Mouse (Mus musculus) hindbrain, embryonic 16.5 days (tissue): ENCODE results near the gene 1810062G17Rik. TPM values are rescaled to one million over a fixed set of nuclear protein-coding genes. Genes with fewer than 3 reads are reported as not detected.
A peak's percentile ranks its signal among the peaks of the same experiment; 100 is the strongest.

Experiments used
- ATAC-seq: fragments of 200-750 bp; cut with Nextera tagmentation; 2 replicates; pipeline ENCODE4 v1.8.0; 2017; ENCODE audit warnings: moderate TSS enrichment, moderate library complexity
- H3K27ac ChIP-seq: fragments of 300-500 bp; sonication (generic); 2 replicates; pipeline ENCODE4 v1.5.1; 2014; ENCODE audit warnings: low read depth, mild to moderate bottlenecking, control low read depth, low read length, moderate library complexity
- H3K27me3 ChIP-seq: fragments of 300-500 bp; sonication (generic); replicated peaks from 2 replicates; pipeline ENCODE4 v1.6.1; 2014; ENCODE audit warnings: low read length; ENCODE audit not compliant: control insufficient read depth, insufficient read depth
- H3K36me3 ChIP-seq: fragments of 300-500 bp; sonication (generic); 2 replicates; pipeline ENCODE4 v1.6.1; 2014; ENCODE audit warnings: mild to moderate bottlenecking, low read length, moderate library complexity, mixed read lengths; ENCODE audit not compliant: control insufficient read depth, insufficient read depth
- H3K4me1 ChIP-seq: fragments of 300-500 bp; sonication (generic); 2 replicates; pipeline ENCODE4 v1.6.1; 2014; ENCODE audit warnings: low read depth, low read length; ENCODE audit not compliant: control insufficient read depth, insufficient read depth
- H3K4me2 ChIP-seq: fragments of 300-500 bp; sonication (generic); 2 replicates; pipeline ENCODE4 v1.6.1; 2014; ENCODE audit warnings: mild to moderate bottlenecking, low read length, control low read depth, moderate library complexity
- H3K4me3 ChIP-seq: fragments of 300-500 bp; sonication (generic); 2 replicates; pipeline ENCODE4 v1.5.1; 2014; ENCODE audit warnings: mild to moderate bottlenecking, low read length, control low read depth, moderate library complexity
- H3K9ac ChIP-seq: fragments of 300-500 bp; sonication (generic); 2 replicates; pipeline ENCODE4 v1.6.1; 2014; ENCODE audit warnings: low read depth, mild to moderate bottlenecking, control low read depth, low read length, moderate library complexity
- H3K9me3 ChIP-seq: fragments of 300-500 bp; sonication (generic); 2 replicates; pipeline ENCODE4 v1.6.1; 2014; ENCODE audit warnings: mild to moderate bottlenecking, low read length, moderate library complexity; ENCODE audit not compliant: control insufficient read depth
- WGBS: fragments of 180-500 bp; shearing (Covaris S2); extraction: QIAGEN DNeasy Blood & Tissue Kit; methylation state at CpG from one replicate; pipeline ENCODE4 v1.1.7; 2014; 5-methylcytosine and 5-hydroxymethylcytosine counted together
- polyA plus RNA-seq: library from polyadenylated mRNA; unstranded; fragments of >200 nt; fragmentation: Nextera tagmentation; extraction: Ambion mirVana; gene quantifications from 2 replicates; pipeline ENCODE4 v1.2.1, GENCODE M21; 2015

1810062G17Rik gene
- polyA plus RNA-seq: 0.29 and 0.41 TPM in 2 replicates

DNA sequence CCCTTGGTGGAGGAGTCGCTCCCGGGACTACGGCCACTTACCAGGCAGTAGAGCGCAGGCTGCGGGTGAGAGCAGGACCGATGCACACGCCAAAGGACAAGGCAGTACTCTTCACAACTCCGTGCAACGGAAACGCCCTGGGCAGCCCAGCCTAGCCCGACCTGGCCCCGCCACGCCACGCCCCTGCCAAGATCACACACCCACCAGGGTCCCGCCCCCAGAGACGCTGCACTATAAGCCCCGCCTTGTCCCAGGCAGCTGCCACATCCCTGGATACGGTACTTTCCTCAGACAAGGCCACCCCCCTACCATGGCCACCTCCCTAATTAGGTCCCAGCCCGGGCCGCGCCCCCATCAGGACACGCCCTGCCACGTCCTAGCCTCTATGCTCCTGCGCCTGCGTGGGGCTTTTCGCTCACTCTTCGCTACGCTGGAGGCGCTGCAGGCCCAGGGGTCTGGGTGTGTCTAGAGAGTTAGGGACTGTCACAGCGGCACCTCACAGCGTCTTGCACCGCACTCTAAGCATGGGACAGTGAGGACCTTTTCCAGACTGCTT lies at the start of gene 1810062G17Rik, which contains the start of gene Anxa5:
TSS of gene 1810062G17Rik (plus strand) at position 406 of the 556 bp plus-strand sequence.
TSS of gene Anxa5 (minus strand) at position 363 of the 556 bp plus-strand sequence.
- Histone ChIP-seq H3K9ac (peak within 1 kb of the TSS; percentile 77), H3K27me3 (no peaks in the 10 kb centered on the region)

DNA sequence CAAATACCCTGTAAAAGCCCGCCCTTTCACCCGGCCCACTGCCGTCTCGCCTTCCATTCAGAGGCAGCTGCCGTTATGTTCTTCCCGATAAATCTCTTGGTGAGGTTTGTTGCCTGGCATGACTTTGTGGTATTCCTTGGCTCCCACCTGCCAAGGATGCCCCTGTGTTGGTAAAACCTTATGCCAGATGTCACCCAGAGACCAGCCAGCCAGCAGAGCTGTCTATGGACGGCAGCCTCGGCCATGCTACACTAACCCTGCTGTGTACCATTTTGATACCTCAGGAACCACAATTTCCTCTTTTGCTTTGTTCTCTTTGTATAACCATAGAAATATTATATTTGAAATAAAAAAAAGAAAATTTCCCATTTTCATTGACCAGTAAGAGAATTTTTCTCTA lies 48.4 kb upstream of the 1810062G17Rik start:
- 94% methylated on average over 8 of the region's 8 CpGs for WGBS
- H3K27ac ChIP-seq: no peak overlapping the region
- no peaks in the 10 kb centered on the region for H3K4me1 ChIP-seq
- no peak overlapping the region for H3K9ac ChIP-seq
- no peak for ATAC-seq
- no peak overlapping the region for H3K4me3 ChIP-seq
- no peaks in the 10 kb centered on the region for H3K27me3 ChIP-seq
- H3K9me3 ChIP-seq: no peaks in the 10 kb centered on the region
- H3K4me2 ChIP-seq: no peak overlapping the region
- H3K36me3 ChIP-seq: no peaks in the 10 kb centered on the region

More for the DNA sequence above, at the start of gene 1810062G17Rik, which contains the start of gene Anxa5:
- Histone ChIP-seq H3K9me3 (no peaks in the 10 kb centered on the region), H3K4me3 (peak within 1 kb of the TSS; percentile 74), H3K4me2 (peak within 1 kb of the TSS; percentile 98), H3K27ac (peak within 1 kb of the TSS; percentile 59; the same call in 1 of the 2 replicates), H3K4me1 (no peaks in the 10 kb centered on the region; the same call in 1 of the 2 replicates), H3K36me3 (no peaks in the 10 kb centered on the region)
- ATAC-seq: peak; percentile 98
- WGBS: 0% methylated on average over 27 of the region's 32 CpGs

DNA sequence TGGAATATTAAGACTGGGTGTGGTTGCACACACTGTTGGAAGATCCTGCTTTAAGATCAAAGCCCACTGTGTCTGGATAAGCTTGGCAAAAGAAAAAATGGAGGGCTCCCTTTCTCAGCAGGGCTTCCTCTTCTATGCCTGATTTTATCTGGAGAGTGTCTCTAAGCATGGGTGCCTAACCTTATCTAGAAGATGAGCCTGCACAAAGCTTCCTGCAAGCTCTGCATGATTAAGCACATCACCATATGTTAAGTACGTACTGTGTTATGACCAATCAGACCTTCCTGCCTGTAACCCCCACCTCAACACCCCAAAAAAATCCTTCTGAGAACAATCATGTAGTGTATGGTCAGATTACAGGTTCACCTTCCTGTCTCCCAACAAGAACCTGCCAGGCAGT lies 45.4 kb upstream of the 1810062G17Rik start:
- H3K4me3 ChIP-seq: no peak overlapping the region
- no peaks in the 10 kb centered on the region for H3K4me1 ChIP-seq
- ATAC-seq: no peak
- no peak overlapping the region for H3K27ac ChIP-seq
- H3K9ac ChIP-seq: no peak overlapping the region
- H3K36me3 ChIP-seq: no peaks in the 10 kb centered on the region
- H3K4me2 ChIP-seq: no peak overlapping the region
- WGBS: 88% methylated on average over 1 of the region's 1 CpGs
- no peaks in the 10 kb centered on the region for H3K27me3 ChIP-seq
- no peaks in the 10 kb centered on the region for H3K9me3 ChIP-seq

DNA sequence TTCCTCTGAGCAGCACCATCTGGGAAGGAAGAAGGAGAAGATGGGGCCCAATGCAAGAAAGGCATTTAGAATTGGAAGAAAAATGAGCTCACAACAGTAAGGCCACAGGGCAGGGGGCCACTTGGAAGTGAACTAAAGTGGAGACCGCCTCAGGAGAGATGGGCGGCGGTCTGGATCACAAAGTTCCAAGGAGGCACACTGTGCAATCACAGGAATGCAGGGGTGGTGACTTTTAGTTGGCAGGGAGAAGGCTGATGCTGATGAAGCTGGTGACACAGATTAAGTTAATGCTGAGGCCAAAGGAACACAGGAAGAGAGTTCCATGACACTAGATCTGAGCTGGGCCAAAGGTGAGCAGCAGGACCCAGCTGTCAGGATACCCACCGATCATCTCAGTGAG lies 35.5 kb upstream of the 1810062G17Rik start:
- H3K9me3 ChIP-seq: no peaks in the 10 kb centered on the region
- no peaks in the 10 kb centered on the region for H3K4me1 ChIP-seq
- no peak overlapping the region for H3K4me3 ChIP-seq
- no peak overlapping the region for H3K27ac ChIP-seq
- H3K4me2 ChIP-seq: no peak overlapping the region
- 77% methylated on average over 4 of the region's 4 CpGs for WGBS
- no peaks in the 10 kb centered on the region for H3K27me3 ChIP-seq
- no peak overlapping the region for H3K9ac ChIP-seq
- no peaks in the 10 kb centered on the region for H3K36me3 ChIP-seq
- no peak for ATAC-seq

DNA sequence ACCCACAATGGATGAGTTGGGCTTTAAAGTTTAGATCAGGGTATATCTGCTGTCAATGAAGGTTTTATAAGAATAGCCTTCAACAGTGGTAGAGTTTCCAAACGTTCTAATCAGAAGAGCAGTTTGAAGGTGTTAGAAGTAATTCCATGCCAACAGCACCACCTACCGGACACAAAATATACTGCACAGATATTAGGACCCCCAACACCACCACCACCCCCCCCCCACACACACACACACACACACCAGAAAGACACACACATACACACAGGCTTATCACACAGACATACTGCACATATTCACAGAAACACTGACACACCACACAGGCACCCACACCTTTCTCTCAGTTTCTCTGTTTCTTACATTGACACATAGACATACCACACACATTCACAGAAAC lies 33.3 kb upstream of the 1810062G17Rik start:
- Histone ChIP-seq H3K27ac (no peak overlapping the region), H3K9ac (no peak overlapping the region), H3K27me3 (no peaks in the 10 kb centered on the region), H3K4me3 (no peak overlapping the region), H3K36me3 (no peaks in the 10 kb centered on the region), H3K4me1 (no peaks in the 10 kb centered on the region), H3K9me3 (no peaks in the 10 kb centered on the region), H3K4me2 (no peak overlapping the region)
- ATAC-seq: peak; percentile 79
- WGBS: 0% methylated on average over 2 of the region's 2 CpGs

DNA sequence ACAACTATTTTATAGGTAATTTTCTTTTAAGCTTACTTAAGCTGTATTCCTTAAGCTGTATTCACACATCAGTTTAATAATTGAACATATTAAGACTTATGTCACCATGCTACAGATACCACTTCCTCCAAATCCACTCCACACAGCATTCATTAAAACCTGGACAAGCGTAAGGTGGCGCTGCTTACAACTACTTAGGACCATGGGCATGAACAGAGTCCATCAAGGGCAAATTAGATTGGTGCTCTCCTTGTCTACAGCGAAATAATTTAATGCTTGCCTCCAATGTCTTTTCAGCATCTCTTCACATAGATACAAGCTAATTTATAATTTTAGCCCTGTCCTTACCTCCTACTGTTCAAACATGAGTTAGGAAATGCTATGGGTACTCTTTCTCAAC lies 29.7 kb upstream of the 1810062G17Rik start:
- ATAC-seq: no peak
- Histone ChIP-seq H3K9me3 (no peaks in the 10 kb centered on the region), H3K27ac (no peak overlapping the region), H3K9ac (no peak overlapping the region), H3K4me2 (no peak overlapping the region), H3K27me3 (no peaks in the 10 kb centered on the region), H3K4me3 (no peak overlapping the region), H3K4me1 (no peaks in the 10 kb centered on the region), H3K36me3 (no peaks in the 10 kb centered on the region)
- WGBS: 90% methylated on average over 3 of the region's 3 CpGs

DNA sequence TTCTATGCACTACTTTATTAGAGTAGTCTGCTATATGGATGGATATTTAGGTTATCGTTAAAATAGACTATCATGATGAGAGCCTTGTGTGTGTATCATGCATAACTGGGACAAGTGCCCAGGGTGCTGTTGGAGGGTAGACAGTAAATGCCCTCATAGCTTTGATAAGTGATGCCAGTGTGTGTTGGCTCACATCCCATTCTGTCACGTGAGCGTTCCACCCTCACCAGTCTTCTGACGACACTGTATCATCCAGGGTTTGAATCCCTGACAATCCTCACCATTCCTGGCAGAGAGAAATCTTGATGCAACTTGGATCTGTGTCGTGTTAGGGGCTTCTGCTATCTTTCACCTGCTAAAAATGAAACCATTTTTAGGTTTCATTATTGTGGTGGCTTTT lies 29.2 kb upstream of the 1810062G17Rik start:
- Histone ChIP-seq H3K4me2 (no peak overlapping the region), H3K9ac (no peak overlapping the region), H3K27ac (no peak overlapping the region), H3K36me3 (no peaks in the 10 kb centered on the region), H3K27me3 (no peaks in the 10 kb centered on the region), H3K9me3 (no peaks in the 10 kb centered on the region), H3K4me3 (no peak overlapping the region), H3K4me1 (no peaks in the 10 kb centered on the region)
- no peak for ATAC-seq
- WGBS: 73% methylated on average over 5 of the region's 5 CpGs

DNA sequence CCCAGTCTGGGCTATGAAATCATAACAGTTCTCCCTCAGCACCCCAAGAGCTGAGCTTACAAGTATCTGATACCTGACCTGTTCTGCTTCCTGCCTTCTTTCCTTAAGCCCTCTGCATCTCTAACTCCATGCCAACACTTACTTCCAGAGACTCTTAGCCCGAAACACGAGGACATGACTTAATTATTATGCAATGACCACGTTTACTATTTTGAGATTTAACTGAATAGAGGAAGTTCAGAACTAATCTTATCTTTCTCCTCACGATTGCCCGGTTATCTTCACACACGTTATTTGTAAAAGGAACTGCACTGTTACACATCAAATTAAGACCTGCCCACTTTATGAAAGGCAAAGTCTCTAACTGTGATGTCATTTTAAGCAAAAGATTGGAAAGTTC lies 28.8 kb upstream of the 1810062G17Rik start:
- Histone ChIP-seq H3K9me3 (no peaks in the 10 kb centered on the region), H3K9ac (no peak overlapping the region), H3K4me3 (no peak overlapping the region), H3K27me3 (no peaks in the 10 kb centered on the region), H3K36me3 (no peaks in the 10 kb centered on the region; the same call in 1 of the 2 replicates), H3K27ac (no peak overlapping the region), H3K4me1 (no peaks in the 10 kb centered on the region), H3K4me2 (no peak overlapping the region)
- WGBS: 73% methylated on average over 6 of the region's 6 CpGs
- ATAC-seq: no peak

DNA sequence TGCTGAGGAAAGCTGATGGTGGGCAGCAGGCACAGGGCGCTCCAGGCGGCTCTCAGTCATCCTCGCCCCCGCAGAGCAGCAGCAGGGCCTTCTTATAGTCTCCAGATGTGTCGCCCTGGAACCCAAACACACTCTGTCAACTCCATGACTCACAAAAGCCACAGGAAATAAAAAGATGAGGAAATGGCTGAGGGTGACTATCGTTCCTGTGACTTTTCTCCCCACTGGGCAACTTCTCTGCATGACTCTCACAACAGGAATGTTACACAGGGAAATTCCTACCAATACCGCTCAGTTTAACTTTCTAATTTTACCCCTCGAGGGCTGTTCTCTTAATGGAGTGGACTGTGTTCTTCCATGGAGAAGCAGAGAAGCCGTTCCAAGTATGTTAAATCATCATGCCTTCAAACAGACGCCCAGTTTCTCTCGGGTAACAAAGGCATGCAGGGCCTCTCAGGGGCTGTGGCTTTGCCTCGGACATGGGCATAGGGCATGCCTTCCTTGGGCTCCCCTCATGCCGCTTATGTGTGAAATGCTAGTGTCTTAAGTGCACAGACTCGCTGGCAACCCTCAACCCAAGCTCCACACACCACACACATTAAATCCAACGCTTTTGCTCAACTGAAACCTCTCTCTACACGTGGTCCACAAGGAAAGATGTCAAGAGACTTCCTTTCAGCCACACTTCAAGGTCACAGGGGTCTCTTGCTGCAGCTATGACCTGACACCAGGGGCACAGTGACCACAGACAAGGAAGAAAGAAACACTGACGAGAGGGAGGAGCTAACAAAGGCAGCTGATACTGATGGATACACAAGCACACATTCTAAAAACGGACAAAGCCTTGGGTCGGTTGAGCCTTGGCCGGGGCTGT lies 26.2 kb upstream of the 1810062G17Rik start:
- H3K4me2 ChIP-seq: no peak overlapping the region
- H3K4me3 ChIP-seq: no peak overlapping the region
- H3K36me3 ChIP-seq: no peaks in the 10 kb centered on the region; the same call in 1 of the 2 replicates
- ATAC-seq: no peak
- H3K27me3 ChIP-seq: no peaks in the 10 kb centered on the region
- H3K4me1 ChIP-seq: no peaks in the 10 kb centered on the region
- no peak overlapping the region for H3K9ac ChIP-seq
- H3K9me3 ChIP-seq: no peaks in the 10 kb centered on the region
- WGBS: 40% methylated on average over 20 of the region's 20 CpGs
- no peak overlapping the region for H3K27ac ChIP-seq
